Comparison of ENCODE assay signal across 8 mouse cellular contexts in genomic region chr15:79074446-79074845, GRCm38 (mm10). TPM values are rescaled to one million over a fixed set of nuclear protein-coding genes. Genes with fewer than 3 reads are reported as not detected.
DNase-seq lines count a peak whose midpoint lies in the region; ATAC-seq lines count a peak whose summit lies in the region.

No protein-coding gene starts in this region.

- 29% methylated on average over 10 of the region's 10 CpGs for WGBS in liver, embryonic 11.5 days
- WGBS in stomach, embryonic 16.5 days, result 33% methylated on average over 10 of the region's 10 CpGs

- peak; percentile 12 for DNase-seq in embryo, embryonic 10.5 days (ENCODE audit: low spot score)
- DNase-seq in embryo, embryonic 10 days (ENCODE audit: low spot score), result no peak
- no peak for DNase-seq in liver, embryonic 11.5 days (ENCODE audit: low spot score)
- no peak for DNase-seq in cerebellum, adult 18-20 months
- no peak for DNase-seq in thymus, adult 18-20 months

- no peak for ATAC-seq in megakaryocyte, adult 5-6 weeks (ENCODE audit: poor library complexity, severe bottlenecking)
- ATAC-seq in liver, embryonic 11.5 days (replicated peaks; ENCODE audit: low FRiP score), result no peak
- ATAC-seq in stomach, embryonic 16.5 days (ENCODE audit: insufficient read depth, low FRiP score), result no peak

- no peaks in the 10 kb centered on the region for H3K9me3 ChIP-seq in megakaryocyte, embryonic 14.5 days
- H3K9me3 ChIP-seq in liver, embryonic 11.5 days (ENCODE audit: control insufficient read depth, low read length), result no peaks in the 10 kb centered on the region
- no peaks in the 10 kb centered on the region for H3K9me3 ChIP-seq in stomach, embryonic 16.5 days (replicated peaks; ENCODE audit: control insufficient read depth, low read length)

- H3K36me3 ChIP-seq in megakaryocyte, embryonic 14.5 days (replicated peaks; ENCODE audit: low read length), result peaks cover 33% of the 10 kb centered on the region
- H3K36me3 ChIP-seq in liver, embryonic 11.5 days (ENCODE audit: control insufficient read depth, insufficient read depth, low read length), result peaks cover 31% of the 10 kb centered on the region
- 0 out of 2 replicates have a peak, but pooled peaks cover under 1% of the 10 kb centered on the region for H3K36me3 ChIP-seq in stomach, embryonic 16.5 days (ENCODE audit: control insufficient read depth, insufficient read depth, low read length)

- peak overlapping the region; percentile 97 for H3K4me3 ChIP-seq in megakaryocyte, embryonic 14.5 days (replicated peaks)
- H3K4me3 ChIP-seq in liver, embryonic 11.5 days (ENCODE audit: low read depth, low read length), result peak overlapping the region; percentile 96
- peak overlapping the region; percentile 96 for H3K4me3 ChIP-seq in stomach, embryonic 16.5 days (replicated peaks; ENCODE audit: low read length)

- peak overlapping the region; percentile 64; the same call in 1 of the 2 replicates for H3K27ac ChIP-seq in liver, embryonic 11.5 days (ENCODE audit: low read depth, low read length)
- peak overlapping the region; percentile 92 for H3K27ac ChIP-seq in stomach, embryonic 16.5 days (ENCODE audit: low read length)

- peak overlapping the region; percentile 94 for H3K4me2 ChIP-seq in liver, embryonic 11.5 days
- H3K4me2 ChIP-seq in stomach, embryonic 16.5 days (ENCODE audit: low read depth, low read length), result peak overlapping the region; percentile 92

- H3K27me3 ChIP-seq in megakaryocyte, embryonic 14.5 days (replicated peaks), result peaks cover 5% of the 10 kb centered on the region
- H3K27me3 ChIP-seq in liver, embryonic 11.5 days (replicated peaks; ENCODE audit: control insufficient read depth, insufficient read depth, low read length), result no peaks in the 10 kb centered on the region
- H3K27me3 ChIP-seq in stomach, embryonic 16.5 days (ENCODE audit: control insufficient read depth, insufficient read depth, low read length), result no peaks in the 10 kb centered on the region

- peaks cover 53% of the 10 kb centered on the region for H3K4me1 ChIP-seq in megakaryocyte, embryonic 14.5 days
- H3K4me1 ChIP-seq in liver, embryonic 11.5 days (replicated peaks; ENCODE audit: control insufficient read depth, insufficient read depth, low read length), result peaks cover 18% of the 10 kb centered on the region
- H3K4me1 ChIP-seq in stomach, embryonic 16.5 days (ENCODE audit: control insufficient read depth, insufficient read depth, low read length), result peaks cover 13% of the 10 kb centered on the region

- H3K9ac ChIP-seq in liver, embryonic 11.5 days (ENCODE audit: low read depth, low read length), result peak overlapping the region; percentile 87
- peak overlapping the region; percentile 92 for H3K9ac ChIP-seq in stomach, embryonic 16.5 days (ENCODE audit: low read length)

RNA-seq across cellular contexts. Expression of gene Eif3l, which starts 0.5 kb away (rescaled TPM):
- polyA plus RNA-seq in megakaryocyte, embryonic 14.5 days (2012; ENCODE audit: insufficient read depth, low replicate concordance), result 9.1 and 10.8 TPM in 2 replicates
- total RNA-seq in megakaryocyte, adult 5-6 weeks (2015), result 110 and 116 TPM in 2 replicates
- 153 and 155 TPM in 2 replicates for total RNA-seq in megakaryocyte, adult 5-6 weeks (2017)
- polyA plus RNA-seq in liver, embryonic 11.5 days (2014; fragmentation: Nextera tagmentation; extraction: Ambion mirVana), result 257 and 291 TPM in 2 replicates
- 208 and 211 TPM in 2 replicates for polyA plus RNA-seq in stomach, embryonic 16.5 days (2015; fragmentation: Nextera tagmentation; extraction: Ambion mirVana)

RNA-seq across cellular contexts. Expression of gene Ankrd54, which starts 11.8 kb away (rescaled TPM):
- polyA plus RNA-seq in megakaryocyte, embryonic 14.5 days (2012; ENCODE audit: insufficient read depth, low replicate concordance), result 32.5 and 90.9 TPM in 2 replicates
- total RNA-seq in megakaryocyte, adult 5-6 weeks (2015), result 13.5 and 14.3 TPM in 2 replicates
- 10.3 and 11.2 TPM in 2 replicates for total RNA-seq in megakaryocyte, adult 5-6 weeks (2017)
- 57.2 and 61.5 TPM in 2 replicates for polyA plus RNA-seq in liver, embryonic 11.5 days (2014; fragmentation: Nextera tagmentation; extraction: Ambion mirVana)
- 35.7 and 35.8 TPM in 2 replicates for polyA plus RNA-seq in stomach, embryonic 16.5 days (2015; fragmentation: Nextera tagmentation; extraction: Ambion mirVana)

RNA-seq across cellular contexts. Expression of gene Galr3, which starts 32.8 kb away (rescaled TPM):
- 10.8 and 18.1 TPM in 2 replicates for polyA plus RNA-seq in megakaryocyte, embryonic 14.5 days (2012; ENCODE audit: insufficient read depth, low replicate concordance)
- not detected in 2 replicates for total RNA-seq in megakaryocyte, adult 5-6 weeks (2015)
- not detected in 2 replicates for total RNA-seq in megakaryocyte, adult 5-6 weeks (2017)
- 0.22 and 0.34 TPM in 2 replicates for polyA plus RNA-seq in liver, embryonic 11.5 days (2014; fragmentation: Nextera tagmentation; extraction: Ambion mirVana)
- 0.26 and 0.43 TPM in 2 replicates for polyA plus RNA-seq in stomach, embryonic 16.5 days (2015; fragmentation: Nextera tagmentation; extraction: Ambion mirVana)

RNA-seq across cellular contexts. Expression of gene Micall1, which starts 34.3 kb away (rescaled TPM):
- 2.0 and 8.4 TPM in 2 replicates for polyA plus RNA-seq in megakaryocyte, embryonic 14.5 days (2012; ENCODE audit: insufficient read depth, low replicate concordance)
- total RNA-seq in megakaryocyte, adult 5-6 weeks (2015), result 4.4 and 6.1 TPM in 2 replicates
- 3.6 and 6.3 TPM in 2 replicates for total RNA-seq in megakaryocyte, adult 5-6 weeks (2017)
- polyA plus RNA-seq in liver, embryonic 11.5 days (2014; fragmentation: Nextera tagmentation; extraction: Ambion mirVana), result 4.1 and 5.7 TPM in 2 replicates
- 10.4 and 11.2 TPM in 2 replicates for polyA plus RNA-seq in stomach, embryonic 16.5 days (2015; fragmentation: Nextera tagmentation; extraction: Ambion mirVana)

RNA-seq across cellular contexts. Expression of gene H1f0, which starts 46.2 kb away (rescaled TPM):
- polyA plus RNA-seq in megakaryocyte, embryonic 14.5 days (2012; ENCODE audit: insufficient read depth, low replicate concordance), result 211 and 406 TPM in 2 replicates
- total RNA-seq in megakaryocyte, adult 5-6 weeks (2015), result 47.9 and 51.3 TPM in 2 replicates
- total RNA-seq in megakaryocyte, adult 5-6 weeks (2017), result 87.2 and 90.0 TPM in 2 replicates
- polyA plus RNA-seq in liver, embryonic 11.5 days (2014; fragmentation: Nextera tagmentation; extraction: Ambion mirVana), result 124 and 138 TPM in 2 replicates
- polyA plus RNA-seq in stomach, embryonic 16.5 days (2015; fragmentation: Nextera tagmentation; extraction: Ambion mirVana), result 479 and 551 TPM in 2 replicates

Comparison
In these comparisons a context has a peak if more than half of its experiments do, and no peak if none do; other contexts are left out.
1. RNA of gene Eif3l, which starts 0.5 kb away (polyA plus RNA-seq): 257 to 291 TPM in liver, embryonic 11.5 days and 208 to 211 TPM in stomach, embryonic 16.5 days; 9.1 to 10.8 TPM in megakaryocyte, embryonic 14.5 days; every median in the first group is over 10 times any median in the second.
2. Peak in every context shown above with its lines, with median percentiles within 50 percentile points of each other: H3K4me3 ChIP-seq.